In the genomic region with DNA sequence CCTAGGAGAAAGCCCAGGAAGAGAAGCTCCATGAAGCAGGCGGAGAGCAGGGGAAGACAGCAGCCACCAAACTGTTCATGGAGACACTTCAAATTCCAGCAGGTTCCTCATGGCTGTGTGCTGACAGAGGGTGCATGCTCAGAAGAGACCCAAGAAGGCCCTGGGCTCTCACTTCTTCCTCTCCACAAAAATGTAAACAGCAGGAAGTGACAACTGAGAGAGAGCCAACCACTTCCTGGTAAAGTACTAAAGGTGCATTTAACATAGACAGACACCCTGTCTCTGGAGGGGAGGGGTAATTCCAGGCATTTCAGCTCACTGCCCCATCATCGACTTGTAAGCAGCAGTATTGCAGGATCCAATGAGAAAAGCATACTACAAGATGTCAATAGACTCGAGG, we compare ENCODE assay signal across 19 mouse cellular contexts.
DNase-seq lines count a peak whose midpoint lies in the region; ATAC-seq lines count a peak whose summit lies in the region.
"Had no signal": no experiment of that assay in that cellular context is flagged by ENCODE, and none has a peak within 500 bp of the region (broad histone marks: within the 10 kb centered on the region; RNA-seq: fewer than 3 reads in every experiment).

No protein-coding gene starts in this region.

- H3K9ac ChIP-seq in intestine, embryonic 16.5 days (ENCODE audit: low read depth, low read length), result no peak overlapping the region
- H3K9ac ChIP-seq in midbrain, embryonic 11.5 days (ENCODE audit: low read length), result no peak overlapping the region
- H3K9ac ChIP-seq: embryonic facial prominence, embryonic 12.5 days; kidney, embryonic 15.5 days; limb, embryonic 15.5 days; lung, embryonic 14.5 days; midbrain, embryonic 12.5 days; neural tube, embryonic 12.5 days had no signal

- peak overlapping the region; percentile 4; the same call in 1 of the 2 replicates for H3K27ac ChIP-seq in intestine, embryonic 16.5 days (ENCODE audit: low read length)
- H3K27ac ChIP-seq in midbrain, embryonic 11.5 days (ENCODE audit: low read depth, low read length), result no peak overlapping the region
- H3K27ac ChIP-seq: embryonic facial prominence, embryonic 12.5 days; kidney, embryonic 15.5 days; layer of hippocampus, adult 2 months; midbrain, embryonic 12.5 days; neural tube, embryonic 12.5 days had no signal

- H3K27me3 ChIP-seq in intestine, embryonic 16.5 days (replicated peaks; ENCODE audit: control insufficient read depth, insufficient read depth, low read length), result no peaks in the 10 kb centered on the region
- H3K27me3 ChIP-seq in midbrain, embryonic 11.5 days (ENCODE audit: control insufficient read depth, insufficient read depth, low read length), result no peaks in the 10 kb centered on the region
- H3K27me3 ChIP-seq: embryonic facial prominence, embryonic 12.5 days; limb, embryonic 15.5 days; neural tube, embryonic 12.5 days had no signal

- H3K4me1 ChIP-seq in intestine, embryonic 16.5 days (ENCODE audit: control insufficient read depth, insufficient read depth, low read length), result no peaks in the 10 kb centered on the region
- no peaks in the 10 kb centered on the region for H3K4me1 ChIP-seq in midbrain, embryonic 11.5 days (ENCODE audit: control insufficient read depth, insufficient read depth, low read length)

- peak; percentile 38 to 52 for DNase-seq in B cell, adult 2 months
- peak; percentile 57 to 65 for DNase-seq in CD8-positive naive resting alpha-beta T cell, adult 2 months (ENCODE audit: low read depth in 2 of 2, low spot score in 2 of 2)
- peak; percentile 83 for DNase-seq in thymus, postnatal 0 days (ENCODE audit: low spot score)
- DNase-seq in midbrain, embryonic 11.5 days (ENCODE audit: low spot score, missing footprints), result no peak
- DNase-seq in heart, postnatal 4 days, result no peak
- DNase-seq: adrenal gland, adult 8-10 months; cerebellum, postnatal 10 days; heart, adult 11 months; lung, embryonic 14.5 days; retina, postnatal 1 day had no signal

- no peaks in the 10 kb centered on the region for H3K36me3 ChIP-seq in intestine, embryonic 16.5 days (ENCODE audit: control insufficient read depth, insufficient read depth, low read length)
- H3K36me3 ChIP-seq in midbrain, embryonic 11.5 days (ENCODE audit: control insufficient read depth, insufficient read depth, low read length), result no peaks in the 10 kb centered on the region
- H3K36me3 ChIP-seq: embryonic facial prominence, embryonic 12.5 days; kidney, embryonic 15.5 days; limb, embryonic 15.5 days; midbrain, embryonic 12.5 days; neural tube, embryonic 12.5 days had no signal

- H3K4me3 ChIP-seq in intestine, embryonic 16.5 days (ENCODE audit: low read length), result no peak overlapping the region
- no peak overlapping the region for H3K4me3 ChIP-seq in midbrain, embryonic 11.5 days (ENCODE audit: low read depth, low read length)
- H3K4me3 ChIP-seq: embryonic facial prominence, embryonic 12.5 days; kidney, embryonic 15.5 days; layer of hippocampus, adult 2 months; limb, embryonic 15.5 days; midbrain, embryonic 12.5 days; neural tube, embryonic 12.5 days had no signal

- 0 out of 2 replicates have a peak, but pooled peaks cover 3% of the 10 kb centered on the region for H3K9me3 ChIP-seq in intestine, embryonic 16.5 days (ENCODE audit: control insufficient read depth, low read length)
- no peaks in the 10 kb centered on the region for H3K9me3 ChIP-seq in midbrain, embryonic 11.5 days (ENCODE audit: control insufficient read depth, low read length)
- H3K9me3 ChIP-seq: embryonic facial prominence, embryonic 12.5 days; kidney, embryonic 15.5 days; limb, embryonic 15.5 days; midbrain, embryonic 12.5 days; neural tube, embryonic 12.5 days had no signal

- no peak for ATAC-seq in intestine, embryonic 16.5 days
- no peak for ATAC-seq in midbrain, embryonic 11.5 days (ENCODE audit: low FRiP score)
- ATAC-seq in frontal cortex, adult (ENCODE audit: low TSS enrichment), result no peak
- ATAC-seq: hindbrain, embryonic 16.5 days had no signal

- WGBS in intestine, embryonic 16.5 days, result 64% methylated on average over 3 of the region's 3 CpGs
- WGBS in midbrain, embryonic 11.5 days, result 81% methylated on average over 3 of the region's 3 CpGs

- no peak overlapping the region for H3K4me2 ChIP-seq in intestine, embryonic 16.5 days (ENCODE audit: low read depth, low read length)
- H3K4me2 ChIP-seq in midbrain, embryonic 11.5 days, result no peak overlapping the region
- H3K4me2 ChIP-seq: embryonic facial prominence, embryonic 12.5 days; kidney, embryonic 15.5 days; limb, embryonic 15.5 days; lung, embryonic 14.5 days; midbrain, embryonic 12.5 days; neural tube, embryonic 12.5 days had no signal

Comparison
In these comparisons a context has a peak if more than half of its experiments do, and no peak if none do; other contexts are left out.
1. DNase-seq: peak in B cell, adult 2 months (2 of 2), CD8-positive naive resting alpha-beta T cell, adult 2 months (2 of 2) and thymus, postnatal 0 days (single experiment); none in midbrain, embryonic 11.5 days (single experiment) and heart, postnatal 4 days (single experiment).